Mouse (Mus musculus) cerebellum, adult 9-10 months (tissue): ENCODE measurements at regions not wholly inside any gene's neighbourhood (a gene's known extent, or its start where the extent isn't known, plus 50 kb on each side); places are given as distances from the start of the nearest gene placed in this dataset.

Experiments
- DNase-seq: peaks from one replicate; pipeline ENCODE4 v3.0.0; 2022

GRCm38 (mm10) chr5:102290866-102291265 is 190.3 kb upstream of the Arhgap24 start:
- DNase-seq: no peak

GRCm38 (mm10) chr5:102295564-102295963 is 185.6 kb upstream of the Arhgap24 start:
- no peak for DNase-seq

GRCm38 (mm10) chr5:102306309-102306708 is 174.9 kb upstream of the Arhgap24 start:
- DNase-seq: no peak

- DNase-seq: no peak
Measured at GRCm38 (mm10) chr5:102306718-102307117, 174.5 kb upstream of the Arhgap24 start.

- no peak for DNase-seq
Measured at GRCm38 (mm10) chr5:102311570-102311969, 169.6 kb upstream of the Arhgap24 start.

GRCm38 (mm10) chr5:102328197-102328784 is 152.9 kb upstream of the Arhgap24 start:
- no peak for DNase-seq

GRCm38 (mm10) chr5:102333894-102334293 is 147.3 kb upstream of the Arhgap24 start:
- DNase-seq: no peak

- DNase-seq: no peak
Measured at GRCm38 (mm10) chr5:102334442-102335197, 146.6 kb upstream of the Arhgap24 start.

- no peak for DNase-seq
Measured at GRCm38 (mm10) chr5:102366481-102366880, 114.7 kb upstream of the Arhgap24 start.

- DNase-seq: no peak
Measured at GRCm38 (mm10) chr5:102373309-102373971, 107.8 kb upstream of the Arhgap24 start.

GRCm38 (mm10) chr5:102373972-102374755 is 107.0 kb upstream of the Arhgap24 start:
- DNase-seq: no peak

- peak; percentile 2 for DNase-seq
Measured at GRCm38 (mm10) chr5:102375339-102375738, 105.9 kb upstream of the Arhgap24 start.

- DNase-seq: no peak
Measured at GRCm38 (mm10) chr5:102393941-102394340, 87.2 kb upstream of the Arhgap24 start.

- no peak for DNase-seq
Measured at GRCm38 (mm10) chr5:102395608-102396146, 85.5 kb upstream of the Arhgap24 start.

- DNase-seq: no peak
Measured at GRCm38 (mm10) chr5:102399006-102399405, 82.2 kb upstream of the Arhgap24 start.

- DNase-seq: no peak
Measured at GRCm38 (mm10) chr5:102417642-102418041, 63.5 kb upstream of the Arhgap24 start.

GRCm38 (mm10) chr5:102419089-102419488 is 62.1 kb upstream of the Arhgap24 start:
- DNase-seq: no peak

- DNase-seq: no peak
Measured at GRCm38 (mm10) chr5:102424636-102425242, 56.5 kb upstream of the Arhgap24 start.

GRCm38 (mm10) chr5:102428310-102428709 is 52.9 kb upstream of the Arhgap24 start:
- DNase-seq: no peak
